Mouse (Mus musculus) stomach, embryonic 16.5 days (tissue): ENCODE data around the gene Hmces. TPM values are rescaled to one million over a fixed set of nuclear protein-coding genes. Genes with fewer than 3 reads are reported as not detected.
"Not testable (repeated sequence)": the region's sequence is repeated elsewhere in the genome, so short reads cannot be mapped to it uniquely, and the experiment has no call there.

Source experiments
- ATAC-seq: fragments of 200-750 bp; cut with Nextera tagmentation; 2 replicates; pipeline ENCODE4 v1.8.0; 2017; ENCODE audit warnings: moderate number of reproducible peaks, moderate TSS enrichment; ENCODE audit not compliant: insufficient read depth, low FRiP score
- H3K27ac ChIP-seq: fragments of 300-500 bp; sonication (generic); 2 replicates; pipeline ENCODE4 v1.5.1; 2014; ENCODE audit warnings: low read length
- H3K27me3 ChIP-seq: fragments of 300-500 bp; sonication (generic); 2 replicates; pipeline ENCODE4 v1.6.1; 2014; ENCODE audit warnings: low read length, control low read depth, mixed read lengths; ENCODE audit not compliant: control insufficient read depth, insufficient read depth
- H3K36me3 ChIP-seq: fragments of 300-500 bp; sonication (generic); 2 replicates; pipeline ENCODE4 v1.6.1; 2014; ENCODE audit warnings: low read length; ENCODE audit not compliant: control insufficient read depth, insufficient read depth
- H3K4me1 ChIP-seq: fragments of 300-500 bp; sonication (generic); 2 replicates; pipeline ENCODE4 v1.6.1; 2014; ENCODE audit warnings: low read length, control low read depth, mixed read lengths; ENCODE audit not compliant: control insufficient read depth, insufficient read depth
- H3K4me2 ChIP-seq: fragments of 300-500 bp; sonication (generic); 2 replicates; pipeline ENCODE4 v1.6.1; 2014; ENCODE audit warnings: low read depth, low read length, mixed read lengths
- H3K4me3 ChIP-seq: fragments of 300-500 bp; sonication (generic); replicated peaks from 2 replicates; pipeline ENCODE4 v1.5.1; 2014; ENCODE audit warnings: mild to moderate bottlenecking, low read length
- H3K9ac ChIP-seq: fragments of 300-500 bp; sonication (generic); 2 replicates; pipeline ENCODE4 v1.6.1; 2014; ENCODE audit warnings: low read length
- H3K9me3 ChIP-seq: fragments of 300-500 bp; sonication (generic); replicated peaks from 2 replicates; pipeline ENCODE4 v1.6.1; 2016; ENCODE audit warnings: low read length, control low read depth; ENCODE audit not compliant: control insufficient read depth
- WGBS: fragments of 180-500 bp; shearing (Covaris S2); extraction: QIAGEN DNeasy Blood & Tissue Kit; methylation state at CpG from one replicate; pipeline ENCODE4 v1.1.7; 2014; 5-methylcytosine and 5-hydroxymethylcytosine counted together
- polyA plus RNA-seq: library from polyadenylated mRNA; unstranded; fragments of >200 nt; fragmentation: Nextera tagmentation; extraction: Ambion mirVana; gene quantifications from 2 replicates; pipeline ENCODE4 v1.2.1, GENCODE M21; 2015

The Hmces gene
- polyA plus RNA-seq, 1 experiment from 2014 or later = 38.4 TPM

GRCm38 (mm10) chr6:87937178-87937788 lies 23.5 kb downstream of the Hmces start:
- H3K27ac ChIP-seq = no peak overlapping the region
- H3K4me3 ChIP-seq = no peak overlapping the region
- peak; percentile 95 for ATAC-seq
- no peak overlapping the region for H3K4me2 ChIP-seq
- no peaks in the 10 kb centered on the region for H3K4me1 ChIP-seq
- peaks cover 6% of the 10 kb centered on the region for H3K36me3 ChIP-seq
- no peak overlapping the region for H3K9ac ChIP-seq
- no peaks in the 10 kb centered on the region for H3K9me3 ChIP-seq
- H3K27me3 ChIP-seq = no peaks in the 10 kb centered on the region
- WGBS = 40% methylated on average over 19 of the region's 19 CpGs

DNA sequence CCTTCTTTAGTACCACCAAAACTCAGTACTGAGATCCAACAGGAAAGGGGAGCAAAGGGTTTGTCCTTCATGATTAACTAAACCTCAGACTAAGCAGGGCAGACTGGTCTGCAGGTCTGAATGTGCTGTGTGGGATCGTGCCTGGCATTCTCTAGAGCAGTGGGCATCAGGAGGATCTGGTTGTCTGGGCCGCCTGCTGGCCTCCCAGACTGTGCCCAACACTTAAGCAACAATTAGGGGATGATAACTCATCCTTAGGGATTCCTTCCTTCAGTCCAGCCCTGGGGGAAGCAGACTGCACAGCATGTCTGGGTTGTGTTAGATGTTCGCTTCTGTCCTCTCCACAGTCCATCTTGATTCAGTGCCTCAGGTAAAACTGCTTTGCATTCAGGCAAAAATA lies 25.2 kb downstream of the Hmces start:
- WGBS = 91% methylated on average over 3 of the region's 3 CpGs
- no peak for ATAC-seq

GRCm38 (mm10) chr6:87942179-87942578 lies 28.4 kb downstream of the Hmces start:
- H3K4me3 ChIP-seq = no peak overlapping the region
- 78% methylated on average over 7 of the region's 7 CpGs for WGBS
- no peaks in the 10 kb centered on the region for H3K36me3 ChIP-seq
- no peak overlapping the region for H3K27ac ChIP-seq
- no peak for ATAC-seq
- H3K27me3 ChIP-seq = no peaks in the 10 kb centered on the region
- no peaks in the 10 kb centered on the region for H3K9me3 ChIP-seq
- H3K4me2 ChIP-seq = no peak overlapping the region
- no peaks in the 10 kb centered on the region for H3K4me1 ChIP-seq
- H3K9ac ChIP-seq = no peak overlapping the region

More for the DNA sequence above, 25.2 kb downstream of the Hmces start:
- Histone ChIP-seq H3K27me3 (no peaks in the 10 kb centered on the region), H3K9me3 (no peaks in the 10 kb centered on the region), H3K4me1 (no peaks in the 10 kb centered on the region), H3K9ac (no peak overlapping the region), H3K4me2 (no peak overlapping the region), H3K36me3 (peaks cover 6% of the 10 kb centered on the region), H3K4me3 (no peak overlapping the region), H3K27ac (no peak overlapping the region)

- WGBS = 52% methylated on average over 4 of the region's 4 CpGs
- not testable (repeated sequence) for H3K9me3 ChIP-seq, H3K4me1 ChIP-seq, H3K36me3 ChIP-seq, H3K27me3 ChIP-seq, H3K4me2 ChIP-seq, H3K9ac ChIP-seq, H3K4me3 ChIP-seq, ATAC-seq, H3K27ac ChIP-seq
Measured at GRCm38 (mm10) chr6:87962457-87962856, 48.7 kb downstream of the Hmces start.

DNA sequence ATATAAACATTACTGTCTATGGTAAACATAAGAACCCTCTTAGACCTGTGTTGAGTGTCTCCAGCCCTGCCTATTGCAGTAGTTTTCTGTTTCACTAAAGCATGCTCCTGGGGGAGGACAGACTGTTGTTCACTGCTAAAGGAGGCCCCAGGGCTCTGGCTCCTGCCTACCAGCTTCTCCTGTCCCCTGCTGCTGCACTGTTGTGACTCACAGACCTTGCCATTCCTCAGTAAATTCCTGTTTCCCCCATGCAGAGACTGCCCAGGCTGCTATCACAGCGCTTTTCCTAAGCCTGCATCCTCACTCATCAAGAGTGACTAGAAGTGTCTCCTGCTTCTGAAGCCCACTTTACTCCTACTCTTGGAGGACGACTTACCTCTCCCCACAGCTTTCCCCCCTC lies 56.3 kb downstream of the Hmces start:
- no peak for ATAC-seq
- no peaks in the 10 kb centered on the region for H3K36me3 ChIP-seq
- no peak overlapping the region for H3K9ac ChIP-seq
- no peak overlapping the region for H3K4me3 ChIP-seq
- H3K4me2 ChIP-seq = no peak overlapping the region
- H3K9me3 ChIP-seq = no peaks in the 10 kb centered on the region
- H3K27me3 ChIP-seq = no peaks in the 10 kb centered on the region
- no peak overlapping the region for H3K27ac ChIP-seq
- 21% methylated on average over 2 of the region's 2 CpGs for WGBS
- H3K4me1 ChIP-seq = no peaks in the 10 kb centered on the region

DNA sequence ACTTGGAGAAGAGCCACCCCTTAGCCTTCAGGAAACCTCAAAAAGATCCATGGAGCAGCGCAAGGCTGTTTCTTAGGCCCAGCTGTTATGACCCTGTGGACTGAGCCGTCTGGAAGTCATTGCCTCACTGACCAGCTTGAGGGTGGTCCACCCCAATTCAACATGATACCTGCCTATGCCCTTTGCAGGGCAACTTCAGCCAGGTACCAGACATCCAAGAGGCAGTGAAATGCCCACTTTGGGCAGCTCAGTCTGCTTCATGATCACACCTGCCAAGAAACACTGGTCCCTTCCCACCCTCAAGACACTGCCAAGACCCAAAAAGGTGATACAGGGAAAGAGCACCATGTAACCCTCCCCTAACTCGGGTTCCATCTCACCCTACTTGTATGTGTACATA lies 66.0 kb downstream of the Hmces start:
- H3K27ac ChIP-seq = no peak overlapping the region
- 0 out of 2 replicates have a peak overlapping the region, but pooled peaks have one; percentile 95 for H3K9ac ChIP-seq
- WGBS = 80% methylated on average over 3 of the region's 3 CpGs
- peak overlapping the region; percentile 72 for H3K4me2 ChIP-seq
- ATAC-seq = no peak
- 0 out of 2 replicates have a peak overlapping the region, but pooled peaks have one; percentile 93 for H3K4me3 ChIP-seq
- no peaks in the 10 kb centered on the region for H3K27me3 ChIP-seq
- no peaks in the 10 kb centered on the region for H3K9me3 ChIP-seq
- peaks cover 12% of the 10 kb centered on the region for H3K4me1 ChIP-seq
- H3K36me3 ChIP-seq = no peaks in the 10 kb centered on the region

DNA sequence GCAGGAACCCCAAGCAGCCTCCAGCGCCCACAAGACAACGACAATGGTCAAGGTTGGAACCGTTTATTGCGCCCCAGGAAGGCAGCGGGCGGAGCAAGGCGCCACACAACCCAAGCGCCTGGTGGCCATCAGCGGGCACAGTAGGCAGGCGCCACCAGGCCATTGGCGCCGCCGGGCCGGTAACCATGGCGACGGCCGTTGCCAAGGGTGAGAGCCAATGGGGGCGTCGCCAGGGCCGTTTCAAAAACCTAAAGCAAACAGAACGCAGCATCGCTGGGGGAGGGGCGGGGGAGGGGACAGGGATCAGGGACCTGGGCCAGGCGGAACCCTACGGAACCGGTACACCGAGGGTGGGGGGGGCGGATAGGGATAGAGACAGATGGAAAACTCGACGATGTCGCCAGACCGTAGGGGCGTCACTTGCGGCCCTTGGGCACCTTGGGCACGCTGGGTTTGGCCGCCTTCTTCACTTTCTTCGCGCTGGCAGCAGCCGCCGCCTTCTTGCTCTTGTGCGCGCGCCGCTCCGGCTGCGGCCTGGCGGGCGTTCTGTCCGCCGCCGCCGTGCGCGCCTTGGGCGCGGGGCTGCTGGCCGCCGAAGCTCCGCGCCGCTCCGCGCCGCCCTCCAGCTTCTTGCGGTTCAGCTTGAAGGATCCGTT lies 66.8 kb downstream of the Hmces start:
- Histone ChIP-seq H3K4me1 (peaks cover 12% of the 10 kb centered on the region), H3K27ac (peak overlapping the region; percentile 84), H3K9ac (peak overlapping the region; percentile 95), H3K27me3 (no peaks in the 10 kb centered on the region), H3K36me3 (no peaks in the 10 kb centered on the region), H3K4me2 (peak overlapping the region; percentile 72), H3K9me3 (no peaks in the 10 kb centered on the region), H3K4me3 (peak overlapping the region; percentile 93)
- ATAC-seq = peak; percentile 78
- under 1% methylated on average over 65 of the region's 66 CpGs for WGBS

- Histone ChIP-seq H3K36me3 (no peaks in the 10 kb centered on the region), H3K4me2 (peak overlapping the region; percentile 72), H3K4me1 (peaks cover 12% of the 10 kb centered on the region), H3K27me3 (no peaks in the 10 kb centered on the region), H3K9ac (peak overlapping the region; percentile 95), H3K4me3 (peak overlapping the region; percentile 93), H3K9me3 (no peaks in the 10 kb centered on the region), H3K27ac (peak overlapping the region; percentile 84)
- peak; percentile 23; the same call in 1 of the 2 replicates for ATAC-seq
- whole genome bisulfite sequencing = under 1% methylated on average over 38 of the region's 56 CpGs
Measured at GRCm38 (mm10) chr6:87981030-87981485, 67.3 kb downstream of the Hmces start.

DNA sequence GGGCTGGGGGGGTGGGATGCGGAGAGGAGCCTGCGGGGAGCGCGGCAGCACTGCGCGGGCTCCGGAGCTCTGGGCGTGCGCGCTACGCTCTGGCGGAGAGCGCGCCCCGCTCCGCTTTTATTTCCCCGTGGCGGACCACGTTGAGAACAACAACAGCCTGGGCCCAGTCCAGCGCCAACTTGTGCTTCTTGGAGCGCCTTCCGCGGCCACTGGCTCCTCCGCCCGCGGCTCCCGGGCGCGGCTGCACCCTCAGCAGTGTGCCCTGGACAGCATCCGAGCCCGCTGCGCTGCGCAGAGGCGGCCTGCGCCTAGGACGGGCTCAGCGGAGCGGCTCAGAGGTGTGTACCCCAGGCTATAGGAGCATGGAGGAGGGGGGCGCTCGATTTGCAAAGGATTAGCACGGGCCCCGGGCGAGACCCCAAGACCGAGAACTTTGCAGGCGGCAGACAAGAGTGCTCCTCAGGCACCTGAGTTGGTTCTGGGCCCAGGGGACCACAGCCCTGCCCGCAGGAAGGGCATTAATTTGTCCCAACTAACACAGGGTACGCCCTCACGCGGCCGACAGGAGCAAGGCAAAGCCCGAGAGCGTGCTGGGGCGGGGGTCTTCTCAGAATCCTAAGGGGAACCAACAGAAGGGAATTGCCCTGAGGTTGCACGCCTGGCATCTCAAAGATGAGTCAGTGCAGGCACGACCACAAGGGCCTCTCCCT lies 68.0 kb downstream of the Hmces start, which contains the start of gene H1fx:
Gene H1fx, minus strand, starts transcription at position 91 of the 710 bp plus-strand sequence.
- no peaks in the 10 kb centered on the region for H3K36me3 ChIP-seq
- H3K4me3 ChIP-seq = peak within 1 kb of the TSS; percentile 93
- peak; percentile 84 for ATAC-seq
- peak within 1 kb of the TSS; percentile 84 for H3K27ac ChIP-seq
- peak within 1 kb of the TSS; percentile 95 for H3K9ac ChIP-seq
- no peaks in the 10 kb centered on the region for H3K9me3 ChIP-seq
- no peaks in the 10 kb centered on the region for H3K27me3 ChIP-seq
- H3K4me1 ChIP-seq = peaks cover 12% of the 10 kb centered on the region
- peak within 1 kb of the TSS; percentile 72 for H3K4me2 ChIP-seq
- under 1% methylated on average over 49 of the region's 55 CpGs for WGBS
